Mouse (Mus musculus) heart, embryonic 13.5 days (tissue): ENCODE data around the gene Ctsl. TPM values are rescaled to one million over a fixed set of nuclear protein-coding genes. Genes with fewer than 3 reads are reported as not detected.

Experiments used
- ATAC-seq: fragments of 200-750 bp; cut with Nextera tagmentation; 2 replicates; pipeline ENCODE4 v1.8.0; 2017; ENCODE audit warnings: moderate TSS enrichment; ENCODE audit not compliant: insufficient number of reproducible peaks, low FRiP score, low TSS enrichment; ENCODE audit errors: extremely low read depth
- H3K27ac ChIP-seq: fragments of 300-500 bp; sonication (generic); replicated peaks from 2 replicates; pipeline ENCODE4 v1.5.1; 2015; ENCODE audit warnings: moderate library complexity, mild to moderate bottlenecking, inconsistent platforms
- H3K27me3 ChIP-seq: fragments of 300-500 bp; sonication (generic); replicated peaks from 2 replicates; pipeline ENCODE4 v1.6.1; 2015; ENCODE audit warnings: mild to moderate bottlenecking, inconsistent platforms
- H3K36me3 ChIP-seq: fragments of 300-500 bp; sonication (generic); 2 replicates; pipeline ENCODE4 v1.6.1; 2015; ENCODE audit warnings: mild to moderate bottlenecking, inconsistent platforms
- H3K4me1 ChIP-seq: fragments of 300-500 bp; sonication (generic); 2 replicates; pipeline ENCODE4 v1.6.1; 2015; ENCODE audit warnings: inconsistent platforms
- H3K4me2 ChIP-seq: fragments of 300-500 bp; sonication (generic); 2 replicates; pipeline ENCODE4 v1.6.1; 2015; ENCODE audit warnings: inconsistent platforms, mild to moderate bottlenecking, moderate library complexity
- H3K4me3 ChIP-seq: fragments of 300-500 bp; sonication (generic); 2 replicates; pipeline ENCODE4 v1.5.1; 2015; ENCODE audit warnings: moderate library complexity, mild to moderate bottlenecking, inconsistent platforms
- H3K9ac ChIP-seq: fragments of 300-500 bp; sonication (generic); 2 replicates; pipeline ENCODE4 v1.6.1; 2015; ENCODE audit warnings: inconsistent platforms, mild to moderate bottlenecking, moderate library complexity
- H3K9me3 ChIP-seq: fragments of 300-500 bp; sonication (generic); 2 replicates; pipeline ENCODE4 v1.6.1; 2016; ENCODE audit warnings: inconsistent platforms
- WGBS: fragments of 180-500 bp; shearing (Covaris S2); methylation state at CpG from one replicate; pipeline ENCODE4 v1.1.7; 2015; ENCODE audit warnings: mixed read lengths; 5-methylcytosine and 5-hydroxymethylcytosine counted together
- polyA plus RNA-seq: library from polyadenylated mRNA; unstranded; fragments of >200 nt; fragmentation: Nextera tagmentation; extraction: Ambion mirVana; gene quantifications from 2 replicates; pipeline ENCODE4 v1.2.1, GENCODE M21; 2015

Gene Ctsl
- polyA plus RNA-seq, 1 experiment from 2014 or later: 257 TPM

- H3K4me2 ChIP-seq: no peak overlapping the region
- peaks cover 33% of the 10 kb centered on the region for H3K4me1 ChIP-seq
- no peaks in the 10 kb centered on the region for H3K27me3 ChIP-seq
- no peak overlapping the region for H3K9ac ChIP-seq
- H3K9me3 ChIP-seq: no peaks in the 10 kb centered on the region
- peak overlapping the region; percentile 74 for H3K27ac ChIP-seq
- 62% methylated on average over 3 of the region's 3 CpGs for WGBS
- H3K4me3 ChIP-seq: no peak overlapping the region
- H3K36me3 ChIP-seq: no peaks in the 10 kb centered on the region
- no peak for ATAC-seq
Measured at GRCm38 (mm10) chr13:64402006-64402405, 31.3 kb upstream of the Ctsl start.

- 0 out of 2 replicates have a peak overlapping the region, but pooled peaks have one; percentile 28 for H3K9ac ChIP-seq
Measured at GRCm38 (mm10) chr13:64400801-64401361, 30.2 kb upstream of the Ctsl start.

DNA sequence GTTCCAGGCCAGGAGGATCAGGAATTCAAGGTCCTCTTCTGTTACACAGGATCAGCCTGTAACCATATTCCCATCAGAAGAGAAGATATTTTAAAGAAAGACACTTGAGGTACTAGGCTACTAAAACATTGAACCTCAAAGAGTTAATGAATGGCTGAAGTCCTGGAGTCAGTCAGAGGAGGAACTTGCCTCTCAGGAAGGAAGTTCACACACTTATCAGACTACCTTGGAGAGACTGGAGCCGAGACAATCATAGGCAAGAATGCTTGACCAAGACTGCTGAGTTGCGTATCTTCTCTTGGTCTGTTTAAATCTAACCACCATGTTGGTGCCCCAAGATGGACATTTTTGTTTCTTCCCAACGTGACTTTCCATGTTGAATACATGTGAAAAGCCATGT is 29.2 kb upstream of the Ctsl start:
- no peak overlapping the region for H3K4me2 ChIP-seq
- no peak for ATAC-seq
- no peaks in the 10 kb centered on the region for H3K9me3 ChIP-seq
- H3K9ac ChIP-seq: no peak overlapping the region
- no peak overlapping the region for H3K27ac ChIP-seq
- WGBS: 58% methylated on average over 3 of the region's 3 CpGs
- H3K36me3 ChIP-seq: no peaks in the 10 kb centered on the region
- H3K4me3 ChIP-seq: no peak overlapping the region
- H3K27me3 ChIP-seq: no peaks in the 10 kb centered on the region
- H3K4me1 ChIP-seq: peaks cover 29% of the 10 kb centered on the region

More at GRCm38 (mm10) chr13:64400801-64401361, 30.2 kb upstream of the Ctsl start:
- Histone ChIP-seq H3K27me3 (no peaks in the 10 kb centered on the region), H3K36me3 (no peaks in the 10 kb centered on the region), H3K9me3 (no peaks in the 10 kb centered on the region), H3K27ac (peak overlapping the region; percentile 74), H3K4me3 (no peak overlapping the region), H3K4me2 (peak overlapping the region; percentile 39), H3K4me1 (peaks cover 33% of the 10 kb centered on the region)
- 35% methylated on average over 7 of the region's 7 CpGs for WGBS
- no peak for ATAC-seq

- Histone ChIP-seq H3K4me2 (no peak overlapping the region), H3K9me3 (no peaks in the 10 kb centered on the region), H3K4me1 (peaks cover 28% of the 10 kb centered on the region), H3K4me3 (no peak overlapping the region), H3K27me3 (no peaks in the 10 kb centered on the region), H3K9ac (no peak overlapping the region), H3K36me3 (no peaks in the 10 kb centered on the region), H3K27ac (no peak overlapping the region)
- WGBS: 85% methylated on average over 1 of the region's 1 CpGs
- ATAC-seq: no peak
Measured at GRCm38 (mm10) chr13:64398065-64398464, 27.4 kb upstream of the Ctsl start.

- WGBS: 43% methylated on average over 8 of the region's 8 CpGs
- Histone ChIP-seq H3K9me3 (no peaks in the 10 kb centered on the region), H3K27me3 (no peaks in the 10 kb centered on the region), H3K4me2 (no peak overlapping the region), H3K9ac (no peak overlapping the region), H3K36me3 (no peaks in the 10 kb centered on the region), H3K4me3 (no peak overlapping the region), H3K4me1 (peaks cover 20% of the 10 kb centered on the region), H3K27ac (no peak overlapping the region)
- ATAC-seq: no peak
Measured at GRCm38 (mm10) chr13:64396979-64397378, 26.3 kb upstream of the Ctsl start.

- Histone ChIP-seq H3K4me3 (no peak overlapping the region), H3K9ac (no peak overlapping the region), H3K27me3 (no peaks in the 10 kb centered on the region), H3K4me2 (no peak overlapping the region), H3K9me3 (no peaks in the 10 kb centered on the region), H3K36me3 (no peaks in the 10 kb centered on the region), H3K27ac (no peak overlapping the region), H3K4me1 (no peaks in the 10 kb centered on the region)
- 75% methylated on average over 4 of the region's 4 CpGs for WGBS
- ATAC-seq: no peak
Measured at GRCm38 (mm10) chr13:64388415-64388814, 17.7 kb upstream of the Ctsl start.

DNA sequence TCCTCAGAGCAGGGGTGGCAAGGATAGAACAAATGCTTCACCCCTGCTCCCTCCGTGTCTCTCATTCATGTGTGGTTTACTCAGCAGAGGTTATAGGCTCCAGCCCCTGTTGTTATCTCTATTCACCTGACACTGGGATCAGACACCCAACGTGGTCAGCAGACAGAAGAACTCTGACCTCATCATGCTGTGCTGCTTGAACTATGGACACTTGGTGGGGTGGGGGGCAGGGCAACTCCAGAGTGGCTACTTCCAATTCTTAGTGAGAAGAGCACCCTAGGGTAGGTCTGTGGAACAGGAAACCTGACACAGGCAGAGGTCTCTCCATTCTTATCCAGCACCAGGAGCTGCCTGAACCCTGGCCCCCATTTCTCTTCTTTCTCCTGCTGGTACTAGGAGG is 15.4 kb upstream of the Ctsl start:
- 28% methylated on average over 2 of the region's 2 CpGs for WGBS
- no peak overlapping the region for H3K4me3 ChIP-seq
- no peak overlapping the region for H3K4me2 ChIP-seq
- H3K36me3 ChIP-seq: no peaks in the 10 kb centered on the region
- H3K4me1 ChIP-seq: no peaks in the 10 kb centered on the region
- H3K27ac ChIP-seq: no peak overlapping the region
- no peaks in the 10 kb centered on the region for H3K27me3 ChIP-seq
- no peaks in the 10 kb centered on the region for H3K9me3 ChIP-seq
- ATAC-seq: no peak
- H3K9ac ChIP-seq: no peak overlapping the region

DNA sequence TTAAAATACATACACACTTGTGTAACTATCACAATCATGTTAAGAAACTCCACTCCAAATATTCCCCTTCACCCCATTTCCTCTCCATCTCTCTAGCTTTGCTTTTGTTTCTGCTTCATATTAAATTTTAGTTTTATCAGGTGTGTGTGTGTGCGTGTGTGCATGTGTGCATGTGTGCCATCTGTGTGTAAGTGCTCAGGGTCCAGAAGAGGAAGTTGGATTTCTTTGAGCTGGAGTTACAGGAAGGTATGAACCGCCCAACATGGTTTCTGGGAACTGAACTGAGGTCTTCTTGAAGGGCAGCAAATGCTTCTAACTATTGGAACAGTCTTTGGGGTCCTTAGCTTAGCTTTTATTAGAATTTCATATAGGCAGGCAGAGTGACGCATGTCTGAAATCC is 14.2 kb upstream of the Ctsl start:
- no peak for ATAC-seq
- no peak overlapping the region for H3K4me2 ChIP-seq
- no peaks in the 10 kb centered on the region for H3K4me1 ChIP-seq
- 76% methylated on average over 3 of the region's 3 CpGs for WGBS
- no peak overlapping the region for H3K27ac ChIP-seq
- no peaks in the 10 kb centered on the region for H3K27me3 ChIP-seq
- H3K9ac ChIP-seq: no peak overlapping the region
- H3K9me3 ChIP-seq: no peaks in the 10 kb centered on the region
- no peaks in the 10 kb centered on the region for H3K36me3 ChIP-seq
- no peak overlapping the region for H3K4me3 ChIP-seq

DNA sequence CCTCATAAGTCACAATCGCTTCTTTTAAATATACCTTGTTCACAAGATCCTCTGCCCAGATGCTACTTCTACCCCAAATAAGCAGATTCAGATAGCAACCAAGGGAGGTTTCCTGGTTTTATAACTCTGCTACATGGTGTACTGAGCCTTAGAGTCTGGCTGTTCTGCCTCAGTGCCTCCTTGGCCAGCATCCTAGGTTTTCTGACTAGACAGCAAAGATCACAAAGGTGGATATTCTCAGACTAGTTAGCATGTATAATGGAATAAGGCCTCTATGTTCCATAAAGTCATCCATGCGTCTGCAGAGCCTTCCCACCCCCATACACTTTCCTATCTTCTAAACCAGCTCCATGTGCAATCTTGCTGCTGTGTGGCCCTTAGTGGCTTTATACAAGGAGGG is 9.6 kb upstream of the Ctsl start:
- Histone ChIP-seq H3K27ac (no peak overlapping the region), H3K4me2 (no peak overlapping the region), H3K36me3 (no peaks in the 10 kb centered on the region), H3K9me3 (no peaks in the 10 kb centered on the region), H3K27me3 (no peaks in the 10 kb centered on the region), H3K4me3 (no peak overlapping the region), H3K4me1 (peaks cover 4% of the 10 kb centered on the region), H3K9ac (no peak overlapping the region)
- WGBS: 82% methylated on average over 2 of the region's 2 CpGs
- no peak for ATAC-seq

- Histone ChIP-seq H3K27ac (no peak overlapping the region), H3K4me2 (no peak overlapping the region), H3K9ac (no peak overlapping the region), H3K36me3 (no peaks in the 10 kb centered on the region), H3K9me3 (no peaks in the 10 kb centered on the region), H3K27me3 (no peaks in the 10 kb centered on the region), H3K4me3 (no peak overlapping the region), H3K4me1 (peaks cover 13% of the 10 kb centered on the region)
- 75% methylated on average over 4 of the region's 4 CpGs for WGBS
- no peak for ATAC-seq
Measured at GRCm38 (mm10) chr13:64378601-64379000, 7.9 kb upstream of the Ctsl start.

- H3K27ac ChIP-seq: no peak overlapping the region
- no peaks in the 10 kb centered on the region for H3K36me3 ChIP-seq
- no peak overlapping the region for H3K4me3 ChIP-seq
- no peak overlapping the region for H3K9ac ChIP-seq
- no peaks in the 10 kb centered on the region for H3K27me3 ChIP-seq
- H3K4me2 ChIP-seq: no peak overlapping the region
- H3K9me3 ChIP-seq: no peaks in the 10 kb centered on the region
- H3K4me1 ChIP-seq: peaks cover 17% of the 10 kb centered on the region
- no peak for ATAC-seq
- WGBS: 77% methylated on average over 2 of the region's 2 CpGs
Measured at GRCm38 (mm10) chr13:64376472-64376871, 5.8 kb upstream of the Ctsl start.

DNA sequence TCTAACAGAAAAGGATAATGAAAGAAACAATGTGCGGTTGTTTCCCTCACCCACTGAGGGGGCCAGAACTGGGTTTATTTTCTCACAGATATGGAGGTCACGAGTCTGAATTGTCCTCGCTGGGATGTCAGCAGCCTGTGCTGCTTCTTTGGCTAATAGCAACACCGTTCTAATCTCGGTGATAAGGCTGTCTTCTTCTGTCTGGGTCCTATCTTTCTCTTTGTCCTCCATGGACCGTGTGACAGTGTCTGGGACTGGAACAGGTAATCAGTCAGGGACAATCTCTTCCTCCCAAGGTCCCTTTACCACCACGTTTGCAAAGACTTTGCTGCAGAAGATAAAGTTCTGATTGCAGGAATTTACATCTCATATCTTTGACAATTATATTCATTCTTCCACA is 4.5 kb upstream of the Ctsl start:
- H3K36me3 ChIP-seq: no peaks in the 10 kb centered on the region
- peaks cover 20% of the 10 kb centered on the region for H3K4me1 ChIP-seq
- H3K9ac ChIP-seq: no peak overlapping the region
- WGBS: 9% methylated on average over 7 of the region's 7 CpGs
- H3K4me2 ChIP-seq: peak overlapping the region; percentile 6; the same call in 1 of the 2 replicates
- ATAC-seq: 0 out of 2 replicates have a peak, but pooled peaks have one; percentile 55
- H3K27me3 ChIP-seq: no peaks in the 10 kb centered on the region
- H3K27ac ChIP-seq: peak overlapping the region; percentile 50; the same call in 1 of the 2 replicates
- H3K9me3 ChIP-seq: no peaks in the 10 kb centered on the region
- H3K4me3 ChIP-seq: no peak overlapping the region
